Mouse (Mus musculus): ENCODE results near the gene Slc5a10. TPM values are rescaled to one million over a fixed set of nuclear protein-coding genes. Genes with fewer than 3 reads are reported as not detected.

Slc5a10 gene
- polyA plus RNA-seq, 1 experiment from 2014 or later: 0.06 TPM

GRCm38 (mm10) chr11:61699933-61700332 is 20.7 kb downstream of the Slc5a10 start:
- Histone ChIP-seq H3K9me3 (ENCODE audit: low read length) (no peaks in the 10 kb centered on the region), H3K4me3 (ENCODE audit: low read depth, low read length) (no peak overlapping the region), H3K4me1 (ENCODE audit: insufficient read depth, low read depth, low read length) (no peaks in the 10 kb centered on the region), H3K36me3 (ENCODE audit: insufficient read depth, low read length) (no peaks in the 10 kb centered on the region), H3K9ac (replicated peaks; ENCODE audit: low read depth) (no peak overlapping the region), H3K27me3 (replicated peaks; ENCODE audit: insufficient read depth, low read length) (no peaks in the 10 kb centered on the region), H3K4me2 (replicated peaks; ENCODE audit: low read depth, low read length) (no peak overlapping the region), H3K27ac (ENCODE audit: low read length) (no peak overlapping the region)
- TF ChIP-seq EP300 (IDR thresholded peaks at IDR 0.05) (no peak), CTCF (IDR thresholded peaks at IDR 0.05) (no peak)
- 55% methylated on average over 4 of the region's 4 CpGs for WGBS
- no peak for DNase-seq (ENCODE audit: low spot score)
- no peak; the same call in 1 of the 2 replicates for ATAC-seq

- no peak overlapping the region for H3K4me3 ChIP-seq (ENCODE audit: low read depth, low read length)
- H3K9me3 ChIP-seq (ENCODE audit: low read length): no peaks in the 10 kb centered on the region
- no peak overlapping the region for H3K27ac ChIP-seq (ENCODE audit: low read length)
- H3K27me3 ChIP-seq (replicated peaks; ENCODE audit: insufficient read depth, low read length): no peaks in the 10 kb centered on the region
- no peak overlapping the region for H3K9ac ChIP-seq (replicated peaks; ENCODE audit: low read depth)
- TF ChIP-seq CTCF (IDR thresholded peaks at IDR 0.05): no peak
- TF ChIP-seq EP300 (IDR thresholded peaks at IDR 0.05): no peak
- H3K4me1 ChIP-seq (ENCODE audit: insufficient read depth, low read depth, low read length): no peaks in the 10 kb centered on the region
- no peaks in the 10 kb centered on the region for H3K36me3 ChIP-seq (ENCODE audit: insufficient read depth, low read length)
- no peak overlapping the region for H3K4me2 ChIP-seq (replicated peaks; ENCODE audit: low read depth, low read length)
- 71% methylated on average over 5 of the region's 5 CpGs for WGBS
- DNase-seq (ENCODE audit: low spot score): no peak
- no peak for ATAC-seq
These were observed 21.2 kb downstream of the Slc5a10 start for GRCm38 (mm10) chr11:61699460-61699859.

GRCm38 (mm10) chr11:61698852-61699251 is 21.8 kb downstream of the Slc5a10 start:
- DNase-seq (ENCODE audit: low spot score) (no peak), ATAC-seq (no peak)
- Histone ChIP-seq H3K9me3 (ENCODE audit: low read length) (no peaks in the 10 kb centered on the region), H3K27ac (ENCODE audit: low read length) (no peak overlapping the region), H3K4me1 (ENCODE audit: insufficient read depth, low read depth, low read length) (no peaks in the 10 kb centered on the region), H3K27me3 (replicated peaks; ENCODE audit: insufficient read depth, low read length) (no peaks in the 10 kb centered on the region), H3K36me3 (ENCODE audit: insufficient read depth, low read length) (no peaks in the 10 kb centered on the region), H3K9ac (replicated peaks; ENCODE audit: low read depth) (no peak overlapping the region), H3K4me3 (ENCODE audit: low read depth, low read length) (no peak overlapping the region), H3K4me2 (replicated peaks; ENCODE audit: low read depth, low read length) (no peak overlapping the region)
- TF ChIP-seq CTCF (IDR thresholded peaks at IDR 0.05) (no peak), EP300 (IDR thresholded peaks at IDR 0.05) (no peak)

GRCm38 (mm10) chr11:61692996-61693395 is 27.6 kb downstream of the Slc5a10 start:
- ATAC-seq: no peak
- no peak for DNase-seq (ENCODE audit: low spot score)
- no peaks in the 10 kb centered on the region for H3K4me1 ChIP-seq (ENCODE audit: insufficient read depth, low read depth, low read length)
- 93% methylated on average over 5 of the region's 5 CpGs for WGBS
- H3K27ac ChIP-seq (ENCODE audit: low read length): no peak overlapping the region
- H3K9ac ChIP-seq (replicated peaks; ENCODE audit: low read depth): no peak overlapping the region
- H3K4me2 ChIP-seq (replicated peaks; ENCODE audit: low read depth, low read length): no peak overlapping the region
- no peaks in the 10 kb centered on the region for H3K27me3 ChIP-seq (replicated peaks; ENCODE audit: insufficient read depth, low read length)
- H3K9me3 ChIP-seq (ENCODE audit: low read length): no peaks in the 10 kb centered on the region
- H3K4me3 ChIP-seq (ENCODE audit: low read depth, low read length): no peak overlapping the region
- no peaks in the 10 kb centered on the region for H3K36me3 ChIP-seq (ENCODE audit: insufficient read depth, low read length)
- TF ChIP-seq CTCF (IDR thresholded peaks at IDR 0.05) (no peak), EP300 (IDR thresholded peaks at IDR 0.05) (no peak)

GRCm38 (mm10) chr11:61687595-61687994 is 33.0 kb downstream of the Slc5a10 start:
- no peak for ATAC-seq
- Histone ChIP-seq H3K9ac (replicated peaks; ENCODE audit: low read depth) (no peak overlapping the region), H3K27me3 (replicated peaks; ENCODE audit: insufficient read depth, low read length) (peaks cover 22% of the 10 kb centered on the region; the same call in 1 of the 2 replicates), H3K9me3 (ENCODE audit: low read length) (no peaks in the 10 kb centered on the region), H3K4me3 (ENCODE audit: low read depth, low read length) (no peak overlapping the region), H3K4me2 (replicated peaks; ENCODE audit: low read depth, low read length) (no peak overlapping the region), H3K27ac (ENCODE audit: low read length) (no peak overlapping the region), H3K4me1 (ENCODE audit: insufficient read depth, low read depth, low read length) (peaks cover 9% of the 10 kb centered on the region; the same call in 1 of the 2 replicates), H3K36me3 (ENCODE audit: insufficient read depth, low read length) (no peaks in the 10 kb centered on the region)
- WGBS: 35% methylated on average over 2 of the region's 2 CpGs
- DNase-seq (ENCODE audit: low spot score): no peak
- TF ChIP-seq CTCF (IDR thresholded peaks at IDR 0.05) (no peak), EP300 (IDR thresholded peaks at IDR 0.05) (no peak)

GRCm38 (mm10) chr11:61686906-61687453 is 33.6 kb downstream of the Slc5a10 start:
- H3K9me3 ChIP-seq (ENCODE audit: low read length): no peaks in the 10 kb centered on the region
- TF ChIP-seq EP300 (IDR thresholded peaks at IDR 0.05) (no peak), CTCF (IDR thresholded peaks at IDR 0.05) (no peak)
- no peak for DNase-seq (ENCODE audit: low spot score)
- no peak overlapping the region for H3K27ac ChIP-seq (ENCODE audit: low read length)
- H3K4me3 ChIP-seq (ENCODE audit: low read depth, low read length): no peak overlapping the region
- no peak overlapping the region for H3K4me2 ChIP-seq (replicated peaks; ENCODE audit: low read depth, low read length)
- H3K4me1 ChIP-seq (ENCODE audit: insufficient read depth, low read depth, low read length): peaks cover 9% of the 10 kb centered on the region; the same call in 1 of the 2 replicates
- H3K27me3 ChIP-seq (replicated peaks; ENCODE audit: insufficient read depth, low read length): peaks cover 22% of the 10 kb centered on the region; the same call in 1 of the 2 replicates
- ATAC-seq: no peak
- no peak overlapping the region for H3K9ac ChIP-seq (replicated peaks; ENCODE audit: low read depth)
- WGBS: 60% methylated on average over 10 of the region's 10 CpGs
- no peaks in the 10 kb centered on the region for H3K36me3 ChIP-seq (ENCODE audit: insufficient read depth, low read length)

GRCm38 (mm10) chr11:61686141-61686540 is 34.5 kb downstream of the Slc5a10 start:
- H3K4me3 ChIP-seq (ENCODE audit: low read depth, low read length): no peak overlapping the region
- no peak for ATAC-seq
- H3K36me3 ChIP-seq (ENCODE audit: insufficient read depth, low read length): no peaks in the 10 kb centered on the region
- H3K9me3 ChIP-seq (ENCODE audit: low read length): no peaks in the 10 kb centered on the region
- H3K27ac ChIP-seq (ENCODE audit: low read length): no peak overlapping the region
- DNase-seq (ENCODE audit: low spot score): no peak
- no peak overlapping the region for H3K9ac ChIP-seq (replicated peaks; ENCODE audit: low read depth)
- WGBS: 28% methylated on average over 2 of the region's 2 CpGs
- no peak for TF ChIP-seq CTCF (IDR thresholded peaks at IDR 0.05)
- H3K4me1 ChIP-seq (ENCODE audit: insufficient read depth, low read depth, low read length): peaks cover 9% of the 10 kb centered on the region; the same call in 1 of the 2 replicates
- H3K27me3 ChIP-seq (replicated peaks; ENCODE audit: insufficient read depth, low read length): peaks cover 22% of the 10 kb centered on the region; the same call in 1 of the 2 replicates
- H3K4me2 ChIP-seq (replicated peaks; ENCODE audit: low read depth, low read length): no peak overlapping the region

Measured in lung, postnatal 0 days (tissue).